Mouse (Mus musculus) adrenal gland (tissue): ENCODE measurements around the gene Arpp21.
"Not testable (repeated sequence)": the region's sequence is repeated elsewhere in the genome, so short reads cannot be mapped to it uniquely, and the experiment has no call there.

ENCODE experiments used
- intact Hi-C: fragments of 180-260 bp; cut with DNase I; formaldehyde crosslinking; loops from one replicate; pipeline ENCODE4 v1.15.1; 2025

The Arpp21 gene

GRCm38 (mm10) chr9:112102852-112103192 is 132.9 kb downstream of the Arpp21 start:
- intact Hi-C loops: no loop called here

- intact Hi-C loops: no loop called here
These were observed 133.4 kb downstream of the Arpp21 start for GRCm38 (mm10) chr9:112102155-112102851.

GRCm38 (mm10) chr9:112100841-112101595 is 134.7 kb downstream of the Arpp21 start:
- intact Hi-C loops: no loop called here

- intact Hi-C loops: no loop called here
These were observed 137.5 kb downstream of the Arpp21 start for GRCm38 (mm10) chr9:112098267-112098666.

- intact Hi-C loops: no loop called here
These were observed 140.0 kb downstream of the Arpp21 start for GRCm38 (mm10) chr9:112095708-112096107.

- intact Hi-C loops: no loop called here
These were observed 140.5 kb downstream of the Arpp21 start for GRCm38 (mm10) chr9:112095198-112095597.

GRCm38 (mm10) chr9:112078903-112079302 is 156.8 kb downstream of the Arpp21 start:
- intact Hi-C loops: no loop called here

- intact Hi-C loops: no loop called here
These were observed 157.3 kb downstream of the Arpp21 start for GRCm38 (mm10) chr9:112078453-112078852.

- intact Hi-C loops: no loop called here
These were observed 160.5 kb downstream of the Arpp21 start for GRCm38 (mm10) chr9:112075273-112075672.

- intact Hi-C loops: no loop called here
These were observed 160.9 kb downstream of the Arpp21 start for GRCm38 (mm10) chr9:112074872-112075271.

- intact Hi-C loops: no loop called here
These were observed 164.4 kb downstream of the Arpp21 start for GRCm38 (mm10) chr9:112071368-112071767.

- intact Hi-C loops: no loop called here
These were observed 164.8 kb downstream of the Arpp21 start for GRCm38 (mm10) chr9:112070961-112071360.

- intact Hi-C loops: no loop called here
These were observed 167.5 kb downstream of the Arpp21 start for GRCm38 (mm10) chr9:112068250-112068649.

GRCm38 (mm10) chr9:112060696-112061425 is 174.9 kb downstream of the Arpp21 start:
- intact Hi-C loops: no loop called here

GRCm38 (mm10) chr9:112054807-112055381 is 180.8 kb downstream of the Arpp21 start:
- intact Hi-C loops: no loop called here

- intact Hi-C loops: no loop called here
These were observed 187.8 kb downstream of the Arpp21 start for GRCm38 (mm10) chr9:112047903-112048467.

- intact Hi-C loops: no loop called here
These were observed 195.2 kb downstream of the Arpp21 start for GRCm38 (mm10) chr9:112040566-112040965.

GRCm38 (mm10) chr9:112037732-112038131 is 198.0 kb downstream of the Arpp21 start:
- intact Hi-C loops: no loop called here

- intact Hi-C loops: not testable (repeated sequence)
These were observed 201.9 kb downstream of the Arpp21 start for GRCm38 (mm10) chr9:112033840-112034239.

- intact Hi-C loops: no loop called here
These were observed 203.6 kb downstream of the Arpp21 start for GRCm38 (mm10) chr9:112032169-112032568.

- intact Hi-C loops: no loop called here
These were observed 212.1 kb downstream of the Arpp21 start for GRCm38 (mm10) chr9:112023562-112024015.
